Mouse (Mus musculus): Measurements from ENCODE around the gene Klra9.
"Not testable (repeated sequence)": the region's sequence is repeated elsewhere in the genome, so short reads cannot be mapped to it uniquely, and the experiment has no call there.

Gene Klra9

GRCm38 (mm10) chr6:130193012-130193411, at the start of gene Klra9:
TSS of gene Klra9 (minus strand) at chr6:130193112.
- not testable (repeated sequence) for DNase-seq (ENCODE audit: extremely low read depth, insufficient read length, low spot score)

DNA sequence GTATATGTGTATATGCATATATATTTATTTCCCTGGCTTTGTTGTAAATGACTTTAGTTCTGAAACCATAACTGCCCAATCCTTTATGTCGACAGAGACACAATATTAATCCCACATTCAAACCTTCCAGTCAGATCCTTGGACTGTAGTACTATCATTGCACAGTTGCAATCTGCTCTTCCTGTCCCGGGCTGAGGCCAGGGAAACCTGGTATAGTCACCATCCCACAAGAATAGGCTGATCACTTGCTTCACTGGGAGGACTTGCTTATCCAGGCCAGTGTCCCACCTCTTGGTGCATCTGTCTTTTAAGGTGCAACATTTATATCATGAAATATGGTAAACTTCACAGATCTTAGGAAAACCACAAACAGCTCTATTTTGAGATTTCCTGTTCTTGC, 44.6 kb upstream of the Klra9 start:
- DNase-seq (ENCODE audit: extremely low read depth, insufficient read length, low spot score) = no peak

DNA sequence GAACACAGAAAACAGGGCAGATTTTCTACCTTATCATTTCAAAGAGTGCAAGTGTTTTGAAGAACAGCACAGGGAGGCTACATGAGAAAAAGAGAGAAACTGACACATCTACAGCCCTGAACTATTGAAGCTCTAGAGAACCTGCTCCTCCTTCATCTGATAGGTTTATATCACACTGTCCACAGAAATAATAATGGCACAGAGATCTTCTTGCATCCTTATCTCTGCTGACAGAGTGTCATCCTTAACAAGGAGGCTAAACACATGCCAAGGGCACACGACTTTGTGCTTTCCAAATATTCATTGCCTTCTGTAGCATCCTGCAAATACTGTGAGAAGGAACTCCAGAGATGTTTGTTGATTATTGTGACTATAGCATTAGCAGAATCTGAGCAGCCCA, 43.7 kb upstream of the Klra9 start:
- no peak for DNase-seq (ENCODE audit: extremely low read depth, insufficient read length, low spot score)

- DNase-seq (ENCODE audit: extremely low read depth, insufficient read length, low spot score) = no peak
These were observed 40.3 kb upstream of the Klra9 start, which contains the start of gene Klra7 for GRCm38 (mm10) chr6:130233222-130233621. TSS of gene Klra7 (minus strand) at chr6:130233322.

GRCm38 (mm10) chr6:130197453-130197852, 4.5 kb upstream of the Klra9 start:
- not testable (repeated sequence) for DNase-seq (ENCODE audit: extremely low read depth, insufficient read length, low spot score)

GRCm38 (mm10) chr6:130129798-130130197, 63.1 kb downstream of the Klra9 start, which contains the start of gene Klra8:
TSS of gene Klra8 (minus strand) at chr6:130129898.
- DNase-seq (ENCODE audit: extremely low read depth, insufficient read length, low spot score) = not testable (repeated sequence)

All from 3134 (cell line).